Mouse (Mus musculus): ENCODE results near the gene Kpna3. TPM values are rescaled to one million over a fixed set of nuclear protein-coding genes. Genes with fewer than 3 reads are reported as not detected.

The Kpna3 gene
- total RNA-seq, 2 experiments from 2014 or later: 21.6 to 42.8 TPM

- ATAC-seq (ENCODE audit: poor library complexity, severe bottlenecking): peak; percentile 87
Measured at GRCm38 (mm10) chr14:61405761-61406160, 33.9 kb downstream of the Kpna3 start.

GRCm38 (mm10) chr14:61404941-61405340 is 34.7 kb downstream of the Kpna3 start:
- ATAC-seq (ENCODE audit: poor library complexity, severe bottlenecking): no peak

- ATAC-seq (ENCODE audit: poor library complexity, severe bottlenecking): no peak
Measured at GRCm38 (mm10) chr14:61394745-61395144, 44.9 kb downstream of the Kpna3 start.

GRCm38 (mm10) chr14:61390586-61390985 is 49.1 kb downstream of the Kpna3 start:
- no peak for ATAC-seq (ENCODE audit: poor library complexity, severe bottlenecking)

GRCm38 (mm10) chr14:61367290-61367689 is 72.4 kb downstream of the Kpna3 start:
- no peak for ATAC-seq (ENCODE audit: poor library complexity, severe bottlenecking)

GRCm38 (mm10) chr14:61364656-61365055 is 75.0 kb downstream of the Kpna3 start:
- no peak for ATAC-seq (ENCODE audit: poor library complexity, severe bottlenecking)

- ATAC-seq (ENCODE audit: poor library complexity, severe bottlenecking): no peak
Measured at GRCm38 (mm10) chr14:61363734-61364133, 75.9 kb downstream of the Kpna3 start.

- no peak for ATAC-seq (ENCODE audit: poor library complexity, severe bottlenecking)
Measured at GRCm38 (mm10) chr14:61362268-61362667, 77.4 kb downstream of the Kpna3 start.

GRCm38 (mm10) chr14:61360981-61361511 is 78.6 kb downstream of the Kpna3 start:
- no peak for ATAC-seq (ENCODE audit: poor library complexity, severe bottlenecking)

GRCm38 (mm10) chr14:61360131-61360980 is 79.3 kb downstream of the Kpna3 start, which contains the start of gene Ebpl:
Gene Ebpl (minus strand): TSS chr14:61360439.
- ATAC-seq (ENCODE audit: poor library complexity, severe bottlenecking): peak; percentile 98

GRCm38 (mm10) chr14:61354251-61355235 is 85.1 kb downstream of the Kpna3 start:
- ATAC-seq (ENCODE audit: poor library complexity, severe bottlenecking): no peak

- ATAC-seq (ENCODE audit: poor library complexity, severe bottlenecking): no peak
Measured at GRCm38 (mm10) chr14:61350808-61351207, 88.9 kb downstream of the Kpna3 start.

GRCm38 (mm10) chr14:61349876-61350275 is 89.8 kb downstream of the Kpna3 start:
- ATAC-seq (ENCODE audit: poor library complexity, severe bottlenecking): no peak

- no peak for ATAC-seq (ENCODE audit: poor library complexity, severe bottlenecking)
Measured at GRCm38 (mm10) chr14:61346827-61347698, 92.6 kb downstream of the Kpna3 start.

- ATAC-seq (ENCODE audit: poor library complexity, severe bottlenecking): no peak
Measured at GRCm38 (mm10) chr14:61344590-61344989, 95.1 kb downstream of the Kpna3 start.

GRCm38 (mm10) chr14:61339381-61339780 is 100.3 kb downstream of the Kpna3 start:
- no peak for ATAC-seq (ENCODE audit: poor library complexity, severe bottlenecking)

- ATAC-seq (ENCODE audit: poor library complexity, severe bottlenecking): peak; percentile 84
Measured at GRCm38 (mm10) chr14:61330996-61331561, 108.6 kb downstream of the Kpna3 start.

- ATAC-seq (ENCODE audit: poor library complexity, severe bottlenecking): no peak
Measured at GRCm38 (mm10) chr14:61330591-61330990, 109.1 kb downstream of the Kpna3 start.

GRCm38 (mm10) chr14:61327618-61328450 is 111.8 kb downstream of the Kpna3 start:
- peak; percentile 77 for ATAC-seq (ENCODE audit: poor library complexity, severe bottlenecking)
